Mouse (Mus musculus) 416B (cell line): ENCODE data around the gene Crip2.
A peak's percentile ranks its signal among the peaks of the same experiment; 100 is the strongest.

ENCODE experiments used
- DNase-seq: peaks from one replicate; pipeline ENCODE4 v3.0.0; 2011; ENCODE audit warnings: low read depth

The Crip2 gene

GRCm38 (mm10) chr12:113139908-113140615, at the start of gene Crip2:
TSS of gene Crip2 (plus strand) at chr12:113140236.
- no peak for DNase-seq

GRCm38 (mm10) chr12:113097040-113097439, 43.0 kb upstream of the Crip2 start:
- DNase-seq, result no peak

- no peak for DNase-seq
Measured at GRCm38 (mm10) chr12:113097749-113098281, 42.2 kb upstream of the Crip2 start, which contains the start of gene Mta1. TSS of gene Mta1 (plus strand) at chr12:113098278.

- DNase-seq, result no peak
Measured at GRCm38 (mm10) chr12:113098530-113099151, 41.4 kb upstream of the Crip2 start.

GRCm38 (mm10) chr12:113099470-113100237, 40.4 kb upstream of the Crip2 start:
- DNase-seq, result no peak

GRCm38 (mm10) chr12:113100448-113101076, 39.5 kb upstream of the Crip2 start:
- DNase-seq, result no peak

GRCm38 (mm10) chr12:113101251-113101960, 38.6 kb upstream of the Crip2 start:
- DNase-seq, result peak; percentile 36

- DNase-seq, result peak; percentile 79
Measured at GRCm38 (mm10) chr12:113102461-113102860, 37.6 kb upstream of the Crip2 start.

- DNase-seq, result peak; percentile 32
Measured at GRCm38 (mm10) chr12:113103846-113104451, 36.1 kb upstream of the Crip2 start.

GRCm38 (mm10) chr12:113106386-113106785, 33.6 kb upstream of the Crip2 start:
- no peak for DNase-seq

GRCm38 (mm10) chr12:113107431-113108124, 32.5 kb upstream of the Crip2 start:
- DNase-seq, result peak; percentile 58

- DNase-seq, result peak; percentile 36
Measured at GRCm38 (mm10) chr12:113108528-113109283, 31.3 kb upstream of the Crip2 start.

- no peak for DNase-seq
Measured at GRCm38 (mm10) chr12:113109801-113110200, 30.2 kb upstream of the Crip2 start.

- no peak for DNase-seq
Measured at GRCm38 (mm10) chr12:113114141-113114540, 25.9 kb upstream of the Crip2 start.

- DNase-seq, result no peak
Measured at GRCm38 (mm10) chr12:113114856-113115538, 25.0 kb upstream of the Crip2 start.

- DNase-seq, result peak; percentile 63
Measured at GRCm38 (mm10) chr12:113119516-113120410, 20.3 kb upstream of the Crip2 start.

- DNase-seq, result no peak
Measured at GRCm38 (mm10) chr12:113124726-113125125, 15.3 kb upstream of the Crip2 start.

- no peak for DNase-seq
Measured at GRCm38 (mm10) chr12:113130732-113131131, 9.3 kb upstream of the Crip2 start.
